Mouse (Mus musculus): ENCODE measurements around the gene Gm8122.
"Not testable (repeated sequence)": the region's sequence is repeated elsewhere in the genome, so short reads cannot be mapped to it uniquely, and the experiment has no call there.

Gene Gm8122

GRCm38 (mm10) chr14:43235204-43235603 is at the start of gene Gm8122:
TSS of gene Gm8122 (minus strand) at chr14:43235304.
- not testable (repeated sequence) for DNase-seq (ENCODE audit: inconsistent ontology term)

GRCm38 (mm10) chr14:43278681-43279080 is 43.6 kb upstream of the Gm8122 start:
- DNase-seq (ENCODE audit: inconsistent ontology term) = not testable (repeated sequence)

- not testable (repeated sequence) for DNase-seq (ENCODE audit: inconsistent ontology term)
Observed at GRCm38 (mm10) chr14:43278146-43278545, 43.0 kb upstream of the Gm8122 start.

- not testable (repeated sequence) for DNase-seq (ENCODE audit: inconsistent ontology term)
Observed at GRCm38 (mm10) chr14:43277468-43277867, 42.4 kb upstream of the Gm8122 start.

- not testable (repeated sequence) for DNase-seq (ENCODE audit: inconsistent ontology term)
Observed at GRCm38 (mm10) chr14:43275752-43276151, 40.6 kb upstream of the Gm8122 start.

DNA sequence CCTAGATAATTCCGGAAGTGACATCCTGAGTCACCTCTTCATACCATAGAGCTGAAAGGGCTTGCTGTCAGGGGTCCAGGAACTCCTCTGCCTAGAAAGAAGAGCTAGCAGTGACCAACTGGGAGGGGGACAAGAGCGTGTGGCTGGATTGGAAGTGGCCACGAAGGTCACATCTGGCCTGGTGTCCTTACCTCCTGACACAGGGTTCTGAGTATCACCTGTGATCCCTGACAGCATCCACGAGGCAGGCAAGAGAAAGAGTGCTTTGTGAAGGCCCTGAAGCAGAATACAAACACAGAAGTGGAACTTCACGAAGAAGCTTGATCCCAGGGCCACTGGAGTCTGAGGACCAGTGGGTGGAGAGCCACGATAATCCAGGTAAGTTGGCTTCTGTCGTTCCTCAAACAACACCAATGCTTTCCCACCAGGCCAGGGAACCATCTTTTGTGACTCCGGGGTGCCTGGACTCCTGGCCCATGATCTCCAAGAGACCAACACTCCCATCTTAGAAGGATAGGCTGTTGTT is 39.9 kb upstream of the Gm8122 start, which contains the start of gene Gm9732:
Gene Gm9732, plus strand, starts transcription at position 51 of the 526 bp plus-strand sequence.
- DNase-seq (ENCODE audit: inconsistent ontology term) = not testable (repeated sequence)

- DNase-seq (ENCODE audit: inconsistent ontology term) = not testable (repeated sequence)
Observed at GRCm38 (mm10) chr14:43273161-43273560, 38.1 kb upstream of the Gm8122 start.

DNA sequence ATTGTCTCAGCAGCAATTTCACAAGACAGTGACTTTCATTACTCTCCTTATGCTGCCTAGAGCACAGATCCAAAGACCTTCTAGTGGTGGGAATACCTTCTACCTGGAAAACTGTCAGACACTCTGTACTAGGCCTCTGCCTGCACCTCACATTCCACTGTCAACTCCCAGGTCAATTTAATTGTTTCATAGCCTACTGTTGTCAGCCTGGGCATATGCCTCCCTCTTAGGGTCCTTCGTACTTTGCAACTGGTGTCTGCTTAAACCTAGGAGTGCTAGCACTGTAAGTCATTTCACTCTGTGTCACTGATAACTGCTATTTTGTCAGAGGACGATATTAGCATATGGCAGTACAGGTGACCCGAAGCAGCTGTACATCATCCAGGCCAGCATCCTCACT is 34.1 kb upstream of the Gm8122 start:
- not testable (repeated sequence) for DNase-seq (ENCODE audit: inconsistent ontology term)

DNA sequence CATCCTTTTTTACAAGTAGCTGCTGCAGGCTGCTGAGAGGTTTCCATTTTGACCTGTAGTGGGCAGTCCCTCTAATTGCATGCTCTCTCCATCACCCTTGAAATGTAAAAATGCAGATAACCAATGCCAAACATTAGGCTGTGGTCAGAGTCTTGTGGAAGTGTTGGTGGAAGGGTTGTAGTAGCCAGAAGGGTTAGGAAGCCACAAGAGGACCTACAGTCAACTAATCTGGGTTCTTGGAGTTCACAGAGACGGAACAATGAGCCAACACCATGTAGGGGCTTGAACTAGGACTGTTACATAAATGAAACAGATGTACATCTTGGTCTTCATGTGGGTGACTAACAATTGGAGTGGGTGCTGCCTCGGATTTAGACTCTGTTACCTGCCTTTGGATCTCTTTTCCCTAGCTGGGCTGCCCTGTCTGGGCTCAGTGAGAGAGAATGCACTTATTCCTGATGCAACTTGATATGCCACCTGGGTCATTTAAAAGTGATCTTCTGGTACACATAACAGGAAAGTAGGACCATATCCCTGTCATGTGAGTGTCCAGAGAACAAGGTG is 33.5 kb upstream of the Gm8122 start:
- DNase-seq (ENCODE audit: inconsistent ontology term) = not testable (repeated sequence)

- not testable (repeated sequence) for DNase-seq (ENCODE audit: inconsistent ontology term)
Observed at GRCm38 (mm10) chr14:43263421-43263820, 28.3 kb upstream of the Gm8122 start.

- DNase-seq (ENCODE audit: inconsistent ontology term) = not testable (repeated sequence)
Observed at GRCm38 (mm10) chr14:43258349-43258748, 23.2 kb upstream of the Gm8122 start, which contains the start of gene Gm8126. TSS of gene Gm8126 (plus strand) at chr14:43258649.

GRCm38 (mm10) chr14:43256511-43256910 is 21.4 kb upstream of the Gm8122 start:
- not testable (repeated sequence) for DNase-seq (ENCODE audit: inconsistent ontology term)

DNA sequence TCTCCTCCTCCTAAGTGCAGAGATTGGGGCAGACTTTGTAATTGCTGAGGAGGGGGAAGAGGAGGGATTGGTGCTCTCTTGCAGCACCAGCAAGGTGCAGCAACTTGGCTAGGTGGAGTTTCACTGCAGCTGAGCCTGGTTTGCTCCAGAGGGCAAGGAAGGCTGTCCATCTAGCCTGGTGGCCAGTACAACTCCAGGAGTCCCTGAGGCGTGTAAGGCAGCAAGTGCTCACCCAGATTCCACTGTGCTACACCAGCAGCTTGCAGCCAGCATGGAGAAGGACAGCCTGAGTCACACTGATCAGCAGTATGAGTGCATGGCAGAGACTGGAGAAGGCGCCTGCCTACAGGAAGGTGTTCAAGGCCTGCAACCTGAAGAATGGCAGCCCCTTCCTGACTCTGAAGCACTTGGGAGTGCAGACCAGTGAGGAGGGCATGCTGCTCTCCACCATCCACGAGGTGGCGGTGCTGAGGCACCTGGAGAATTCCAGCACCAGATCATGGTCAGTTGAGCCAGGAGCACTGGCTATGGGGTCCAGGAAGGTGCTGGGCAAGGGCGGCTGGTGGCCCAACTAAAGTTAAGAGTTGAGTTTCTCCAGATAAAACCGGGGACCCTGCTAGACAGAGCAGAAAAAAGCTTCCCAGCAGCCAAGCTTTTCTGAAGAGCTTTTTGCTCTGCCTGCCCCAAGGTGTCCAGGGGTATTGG is 15.6 kb upstream of the Gm8122 start:
- not testable (repeated sequence) for DNase-seq (ENCODE audit: inconsistent ontology term)

DNA sequence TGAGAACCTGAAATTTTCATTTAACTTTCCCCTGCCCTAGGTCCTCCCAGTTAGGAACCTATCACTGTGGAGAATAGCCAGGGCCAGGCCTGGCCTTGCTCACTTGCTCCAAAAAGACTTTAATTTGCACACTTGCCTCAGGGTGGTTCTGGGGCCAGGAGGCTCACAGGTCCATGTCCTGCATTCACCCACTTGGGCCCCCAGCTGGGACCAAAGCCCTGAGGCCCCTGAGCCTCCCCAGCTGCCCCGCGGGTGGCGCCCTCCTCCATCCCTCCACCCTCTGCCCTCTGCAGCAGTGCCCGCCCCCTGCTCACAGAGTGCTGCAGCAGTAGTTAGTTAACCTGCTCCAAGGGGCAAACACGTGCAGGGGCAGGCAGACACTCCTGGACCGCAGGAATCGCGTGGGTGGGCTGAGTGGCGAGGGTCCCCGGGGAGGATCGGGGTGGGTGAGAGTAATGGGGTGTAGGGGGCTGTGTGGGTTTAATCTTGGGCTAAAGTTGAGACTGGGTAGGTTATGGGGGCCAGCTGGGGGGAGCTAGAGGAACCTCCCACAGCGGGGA is 14.6 kb upstream of the Gm8122 start:
- DNase-seq (ENCODE audit: inconsistent ontology term) = not testable (repeated sequence)

DNA sequence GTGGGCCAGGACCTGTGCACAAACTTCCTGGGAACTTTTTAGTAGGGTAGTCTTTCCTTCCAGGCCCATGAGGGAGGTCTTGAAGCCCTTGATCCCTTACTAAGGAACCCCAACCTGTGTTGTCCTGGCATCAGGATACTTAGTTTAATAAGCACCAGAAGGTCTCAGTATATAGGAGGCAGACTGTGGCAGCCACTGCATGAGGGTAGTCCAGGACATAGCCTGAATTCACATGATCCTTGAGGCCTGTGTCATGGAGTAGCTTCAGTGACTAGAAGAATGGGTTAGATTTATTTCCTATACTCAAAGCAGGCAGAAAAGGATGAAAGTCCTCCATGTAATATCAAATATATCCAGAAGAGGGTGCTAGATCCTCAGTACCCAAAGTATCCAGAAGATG is 2.7 kb upstream of the Gm8122 start:
- not testable (repeated sequence) for DNase-seq (ENCODE audit: inconsistent ontology term)
